Mouse (Mus musculus) MEL (cell line): ENCODE data around the gene Mast1. TPM values are rescaled to one million over a fixed set of nuclear protein-coding genes. Genes with fewer than 3 reads are reported as not detected.

ENCODE experiments used
- DNase-seq: peaks from one replicate; pipeline ENCODE4 v3.0.0; 2011; ENCODE audit warnings: low read depth, low spot score
- H3K27ac ChIP-seq: 2 replicates; pipeline ENCODE4 v1.5.1; 2012; ENCODE audit warnings: low read depth, mild to moderate bottlenecking, control low read depth, low read length, moderate library complexity; ENCODE audit not compliant: control insufficient read depth
- H3K27me3 ChIP-seq, 2 experiments: fragments of 150-350 bp in 1 of 2; sonication (generic) in 1 of 2; 2 replicates each; pipeline ENCODE4 v1.6.1; 2012; ENCODE audit warnings: low read length in 2 of 2, mild to moderate bottlenecking in 2 of 2, improper control_type of control experiment in 1 of 2, moderate library complexity in 1 of 2; ENCODE audit not compliant: insufficient read depth in 2 of 2, control insufficient read depth in 1 of 2
- H3K36me3 ChIP-seq, 2 experiments: 2 replicates each; pipeline ENCODE4 v1.6.1; 2012 to 2014; ENCODE audit warnings: low read length in 2 of 2, improper control_type of control experiment in 1 of 2, inconsistent platforms in 1 of 2, mild to moderate bottlenecking in 1 of 2; ENCODE audit not compliant: insufficient read depth in 2 of 2, control insufficient read depth in 1 of 2
- H3K4me1 ChIP-seq, 2 experiments: fragments of 150-350 bp in 1 of 2; sonication (generic) in 1 of 2; 2 replicates each; pipeline ENCODE4 v1.6.1; 2012; ENCODE audit warnings: low read length in 2 of 2, improper control_type of control experiment in 1 of 2, mild to moderate bottlenecking in 1 of 2; ENCODE audit not compliant: insufficient read depth in 2 of 2, control insufficient read depth in 1 of 2
- H3K4me3 ChIP-seq, 2 experiments: fragments of 150-350 bp in 1 of 2; sonication (generic) in 1 of 2; 2 replicates each; pipeline ENCODE4 v1.5.1; 2012; ENCODE audit warnings: low read depth in 2 of 2, low read length in 2 of 2, mild to moderate bottlenecking in 2 of 2, moderate library complexity in 2 of 2, control low read depth in 1 of 2, improper control_type of control experiment in 1 of 2; ENCODE audit not compliant: control insufficient read depth in 1 of 2, insufficient read depth in 1 of 2
- H3K79me2 ChIP-seq: 2 replicates; pipeline ENCODE4 v1.6.1; 2012; ENCODE audit warnings: mild to moderate bottlenecking, low read length, moderate library complexity; ENCODE audit not compliant: control insufficient read depth, poor library complexity, insufficient read depth
- H3K9ac ChIP-seq: 2 replicates; pipeline ENCODE4 v1.6.1; 2012; ENCODE audit warnings: low read depth, mild to moderate bottlenecking, control low read depth, low read length, moderate library complexity; ENCODE audit not compliant: control insufficient read depth, poor library complexity, severe bottlenecking
- H3K9me3 ChIP-seq: fragments of 150-350 bp; sonication (generic); replicated peaks from 2 replicates; pipeline ENCODE4 v1.6.1; 2012; ENCODE audit warnings: mild to moderate bottlenecking, low read length, improper control_type of control experiment, moderate library complexity; ENCODE audit not compliant: insufficient read depth
- BHLHE40 ChIP-seq: IDR thresholded peaks from 2 replicates; pipeline ENCODE4 v1.6.1; 2012; ENCODE audit warnings: low read depth, mild to moderate bottlenecking, inconsistent platforms, low read length, improper control_type of control experiment, borderline replicate concordance
- CHD1 ChIP-seq: IDR thresholded peaks from 2 replicates; pipeline ENCODE4 v1.6.1; 2012; ENCODE audit warnings: low read depth, mild to moderate bottlenecking, inconsistent platforms, low read length, improper control_type of control experiment
- CTCF ChIP-seq, 3 experiments: IDR thresholded peaks in 2 of 3; conservative IDR thresholded peaks in 1 of 3; 2 replicates each; pipeline ENCODE4 v1.5.1; 2011 to 2012; ENCODE audit warnings: low read length in 3 of 3, low read depth in 2 of 3, mild to moderate bottlenecking in 2 of 3, improper control_type of control experiment in 1 of 3, inconsistent platforms in 1 of 3, mixed read lengths in 1 of 3, moderate library complexity in 1 of 3; ENCODE audit not compliant: control insufficient read depth in 1 of 3, insufficient read depth in 1 of 3, poor library complexity in 1 of 3, severe bottlenecking in 1 of 3
- E2F4 ChIP-seq: IDR thresholded peaks from 2 replicates; pipeline ENCODE4 v1.6.1; 2011; ENCODE audit warnings: low read depth, low read length, improper control_type of control experiment, borderline replicate concordance
- ELF1 ChIP-seq: IDR thresholded peaks from 2 replicates; pipeline ENCODE4 v1.6.1; 2014; ENCODE audit warnings: low read depth, mild to moderate bottlenecking, inconsistent platforms, low read length, improper control_type of control experiment, moderate library complexity
- EP300 ChIP-seq, 2 experiments: IDR thresholded peaks; 2 replicates each; pipeline ENCODE4 v1.6.1; 2011; ENCODE audit warnings: improper control_type of control experiment in 2 of 2, low read length in 2 of 2, low read depth in 1 of 2, mild to moderate bottlenecking in 1 of 2
- ETS1 ChIP-seq: IDR thresholded peaks from 2 replicates; pipeline ENCODE4 v1.6.1; 2012; ENCODE audit warnings: low read depth, mild to moderate bottlenecking, inconsistent platforms, low read length, improper control_type of control experiment, moderate library complexity
- GABPA ChIP-seq: IDR thresholded peaks from 2 replicates; pipeline ENCODE4 v1.6.1; 2012; ENCODE audit warnings: low read depth, mild to moderate bottlenecking, inconsistent platforms, low read length, improper control_type of control experiment, moderate library complexity
- GATA1 ChIP-seq: IDR thresholded peaks from 2 replicates; pipeline ENCODE4 v1.6.1; 2011; ENCODE audit warnings: low read depth, low read length, improper control_type of control experiment
- HCFC1 ChIP-seq: IDR thresholded peaks from 2 replicates; pipeline ENCODE4 v1.6.1; 2012; ENCODE audit warnings: low read depth, mild to moderate bottlenecking, inconsistent platforms, low read length, improper control_type of control experiment, moderate library complexity
- JUND ChIP-seq: IDR thresholded peaks from 2 replicates; pipeline ENCODE4 v1.6.1; 2011; ENCODE audit warnings: low read depth, mild to moderate bottlenecking, improper control_type of control experiment, low read length
- KAT2A ChIP-seq: conservative IDR thresholded peaks from 2 replicates; pipeline ENCODE4 v1.6.1; 2012; ENCODE audit warnings: low read depth, low read length, improper control_type of control experiment, inconsistent platforms
- MAFK ChIP-seq: IDR thresholded peaks from 2 replicates; pipeline ENCODE4 v1.6.1; 2011; ENCODE audit warnings: low read depth, mild to moderate bottlenecking, low read length, improper control_type of control experiment, borderline replicate concordance
- MAX ChIP-seq: IDR thresholded peaks from 2 replicates; pipeline ENCODE4 v1.6.1; 2011; ENCODE audit warnings: low read length, improper control_type of control experiment
- MAZ ChIP-seq: IDR thresholded peaks from 2 replicates; pipeline ENCODE4 v1.6.1; 2012; ENCODE audit warnings: low read depth, mild to moderate bottlenecking, inconsistent platforms, low read length, improper control_type of control experiment
- MEF2A ChIP-seq: IDR thresholded peaks from 2 replicates; pipeline ENCODE4 v1.6.1; 2014; ENCODE audit warnings: low read depth, mild to moderate bottlenecking, inconsistent platforms, low read length, improper control_type of control experiment; ENCODE audit not compliant: poor library complexity, insufficient replicate concordance, severe bottlenecking; ENCODE audit errors: extremely low read depth
- MXI1 ChIP-seq: IDR thresholded peaks from 2 replicates; pipeline ENCODE4 v1.6.1; 2011; ENCODE audit warnings: mild to moderate bottlenecking, low read depth, low read length, improper control_type of control experiment
- MYB ChIP-seq: IDR thresholded peaks from 2 replicates; pipeline ENCODE4 v1.6.1; 2011; ENCODE audit warnings: mild to moderate bottlenecking, low read depth, low read length, improper control_type of control experiment
- MYC ChIP-seq: IDR thresholded peaks from 2 replicates; pipeline ENCODE4 v1.6.1; 2011; ENCODE audit warnings: low read depth, mild to moderate bottlenecking, low read length, improper control_type of control experiment, moderate library complexity
- NELFE ChIP-seq: IDR thresholded peaks from 2 replicates; pipeline ENCODE4 v1.6.1; 2011; ENCODE audit warnings: low read depth, low read length, improper control_type of control experiment
- NRF1 ChIP-seq: IDR thresholded peaks from 2 replicates; pipeline ENCODE4 v1.6.1; 2014; ENCODE audit warnings: low read depth, mild to moderate bottlenecking, inconsistent platforms, low read length, improper control_type of control experiment, moderate library complexity; ENCODE audit not compliant: poor library complexity, insufficient read depth, severe bottlenecking
- POLR2A ChIP-seq, 2 experiments: IDR thresholded peaks; 2 replicates each; pipeline ENCODE4 v1.6.1; 2011 to 2012; ENCODE audit warnings: low read length in 2 of 2, mild to moderate bottlenecking in 2 of 2, control low read depth in 1 of 2, improper control_type of control experiment in 1 of 2, low read depth in 1 of 2, moderate library complexity in 1 of 2; ENCODE audit not compliant: control insufficient read depth in 1 of 2, insufficient read depth in 1 of 2, poor library complexity in 1 of 2
- POLR2AphosphoS2 ChIP-seq: IDR thresholded peaks from 2 replicates; pipeline ENCODE4 v1.6.1; 2011; ENCODE audit warnings: low read length, improper control_type of control experiment
- RAD21 ChIP-seq: IDR thresholded peaks from 2 replicates; pipeline ENCODE4 v1.6.1; 2011; ENCODE audit warnings: mild to moderate bottlenecking, low read depth, low read length, improper control_type of control experiment
- RCOR1 ChIP-seq: IDR thresholded peaks from 2 replicates; pipeline ENCODE4 v1.6.1; 2012; ENCODE audit warnings: low read depth, mild to moderate bottlenecking, inconsistent platforms, low read length, improper control_type of control experiment
- SIN3A ChIP-seq: IDR thresholded peaks from 2 replicates; pipeline ENCODE4 v1.6.1; 2012; ENCODE audit warnings: low read length, improper control_type of control experiment, inconsistent platforms
- SMC3 ChIP-seq: IDR thresholded peaks from 2 replicates; pipeline ENCODE4 v1.6.1; 2011; ENCODE audit warnings: low read depth, low read length, improper control_type of control experiment
- TAL1 ChIP-seq: IDR thresholded peaks from 2 replicates; pipeline ENCODE4 v1.6.1; 2012; ENCODE audit warnings: mild to moderate bottlenecking, inconsistent platforms, low read length, moderate library complexity, mixed read lengths
- TBP ChIP-seq: IDR thresholded peaks from 2 replicates; pipeline ENCODE4 v1.8.0; 2011; ENCODE audit warnings: low read depth, low read length, improper control_type of control experiment
- TCF12 ChIP-seq: IDR thresholded peaks from 2 replicates; pipeline ENCODE4 v1.6.1; 2014; ENCODE audit warnings: low read depth, mild to moderate bottlenecking, inconsistent platforms, low read length, improper control_type of control experiment, moderate library complexity
- UBTF ChIP-seq: IDR thresholded peaks from 2 replicates; pipeline ENCODE4 v1.6.1; 2012; ENCODE audit warnings: low read depth, mild to moderate bottlenecking, inconsistent platforms, low read length, improper control_type of control experiment, moderate library complexity, borderline replicate concordance; ENCODE audit not compliant: insufficient read depth
- USF1 ChIP-seq: IDR thresholded peaks from 2 replicates; pipeline ENCODE4 v1.6.1; 2014; ENCODE audit warnings: low read depth, mild to moderate bottlenecking, inconsistent platforms, low read length, improper control_type of control experiment, moderate library complexity
- USF2 ChIP-seq, 2 experiments: IDR thresholded peaks; 2 replicates each; pipeline ENCODE4 v1.6.1; 2011 to 2012; ENCODE audit warnings: improper control_type of control experiment in 2 of 2, low read length in 2 of 2, borderline replicate concordance in 1 of 2, inconsistent platforms in 1 of 2, low read depth in 1 of 2, mild to moderate bottlenecking in 1 of 2; ENCODE audit not compliant: insufficient read depth in 1 of 2
- ZC3H11A ChIP-seq: IDR thresholded peaks from 2 replicates; pipeline ENCODE4 v1.6.1; 2012; ENCODE audit warnings: low read depth, mild to moderate bottlenecking, inconsistent platforms, low read length, improper control_type of control experiment
- ZKSCAN1 ChIP-seq: IDR thresholded peaks from 2 replicates; pipeline ENCODE4 v1.6.1; 2012; ENCODE audit warnings: low read depth, mild to moderate bottlenecking, inconsistent platforms, low read length, improper control_type of control experiment, moderate library complexity
- ZMIZ1 ChIP-seq: IDR thresholded peaks from 2 replicates; pipeline ENCODE4 v1.6.1; 2012; ENCODE audit warnings: low read depth, mild to moderate bottlenecking, inconsistent platforms, low read length, improper control_type of control experiment, moderate library complexity
- ZNF384 ChIP-seq: IDR thresholded peaks from 2 replicates; pipeline ENCODE4 v1.6.1; 2012; ENCODE audit warnings: low read depth, mild to moderate bottlenecking, inconsistent platforms, low read length, improper control_type of control experiment
- polyA plus RNA-seq, 2 experiments: library from polyadenylated mRNA; stranded (reverse) in 1 of 2; unstranded in 1 of 2; fragments of >175 nt in 1 of 2; fragments of >200 nt in 1 of 2; gene quantifications; 2 replicates each; pipeline versions ENCODE4 v1.2.1 to v1.2.4; 2012; ENCODE audit warnings: low replicate concordance in 2 of 2, low read depth in 1 of 2; ENCODE audit not compliant: insufficient read length in 2 of 2, insufficient read depth in 1 of 2, missing spikeins in 1 of 2
- total RNA-seq: library from RNA; depleted of rRNA; stranded (reverse); fragments of 300-350 nt; gene quantifications from 2 replicates; pipeline ENCODE4 v1.2.3, GENCODE M21; 2012

The Mast1 gene
- total and polyA plus RNA-seq, 3 experiments = 0.77 to 4.5 TPM; not detected in 1

DNA sequence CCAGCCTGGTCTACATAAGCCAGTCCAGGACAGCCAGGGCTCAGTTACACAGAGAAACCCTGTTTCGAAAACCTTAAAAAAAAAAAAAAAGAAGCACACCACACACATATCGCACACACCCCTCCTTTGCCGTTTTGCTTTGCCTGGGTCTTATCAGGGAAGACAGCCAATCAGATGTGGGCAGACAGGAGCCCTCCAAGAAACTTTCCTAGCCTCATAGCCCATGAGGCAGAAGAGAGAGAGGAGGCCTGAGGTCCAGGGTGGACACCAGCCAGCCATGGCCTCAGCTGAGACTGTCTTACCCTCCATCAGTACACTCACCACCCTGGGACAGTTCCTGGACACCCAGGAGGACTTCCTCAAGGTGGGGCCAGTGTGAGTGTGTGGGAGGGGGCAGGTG lies 35.4 kb downstream of the Mast1 start, which contains the start of gene Klf1:
Gene Klf1, plus strand, starts transcription at position 177 of the 400 bp plus-strand sequence.
- DNase-seq = peak; percentile 96
- Histone ChIP-seq H3K4me1 (peaks cover 11 to 30% of the 10 kb centered on the region in 2 experiments), H3K27ac (peak within 1 kb of the TSS; percentile 97)
- TF ChIP-seq ZKSCAN1 (peak; percentile 90; the same call in 1 of the 2 replicates), GATA1 (peak; percentile 93), BHLHE40 (peak; percentile 60), RAD21 (no peak), E2F4 (no peak), MAFK (peak; percentile 68; the same call in 1 of the 2 replicates), CHD1 (peak; percentile 94; the same call in 1 of the 2 replicates), JUND (0 out of 2 replicates have a peak, but pooled peaks have one; percentile 36), USF2 (IDR thresholded peaks at IDR 0.05; ENCODE audit: borderline replicate concordance in 1 of 2, insufficient read depth in 1 of 2, low read depth in 1 of 2, low read length in 2 of 2) (no peak), USF1 (peak; percentile 54; the same call in 1 of the 2 replicates), RCOR1 (peak; percentile 82), NELFE (peak; percentile 99), POLR2AphosphoS2 (peak; percentile 99), GABPA (no peak), KAT2A (peak; percentile 53), SMC3 (no peak), POLR2A (IDR thresholded peaks at IDR 0.05; ENCODE audit: control insufficient read depth in 1 of 2, insufficient read depth in 1 of 2, low read depth in 1 of 2, low read length in 2 of 2, poor library complexity in 1 of 2) (peak; percentile 99), MAZ (peak; percentile 97), ZNF384 (peak; percentile 99), EP300 (IDR thresholded peaks at IDR 0.05; ENCODE audit: low read depth in 1 of 2, low read length in 2 of 2) (peak; percentile 84 to 88), CTCF (IDR thresholded peaks at IDR 0.05 in 2 of 3, conservative IDR thresholded peaks at IDR 0.05 in 1 of 3; ENCODE audit: control insufficient read depth in 1 of 3, insufficient read depth in 1 of 3, low read depth in 2 of 3, low read length in 3 of 3, poor library complexity in 1 of 3, severe bottlenecking in 1 of 3) (no peak), ETS1 (peak; percentile 89), TAL1 (peak; percentile 67), MEF2A (no peak), ELF1 (peak; percentile 53), MAX (peak; percentile 84), SIN3A (peak; percentile 95), MYB (peak; percentile 73), MXI1 (peak; percentile 93), HCFC1 (peak; percentile 68), TBP (peak; percentile 95), ZC3H11A (no peak), NRF1 (no peak; the same call in 1 of the 2 replicates), MYC (peak; percentile 86; the same call in 1 of the 2 replicates), UBTF (no peak), TCF12 (peak; percentile 93), ZMIZ1 (peak; percentile 99)

More for the DNA sequence above, 35.4 kb downstream of the Mast1 start, which contains the start of gene Klf1:
- H3K27me3 ChIP-seq = no peaks in the 10 kb centered on the region
- H3K36me3 ChIP-seq = peaks cover 9 to 23% of the 10 kb centered on the region in 2 experiments; a peak in 3 of 4 replicates
- H3K79me2 ChIP-seq = peaks cover 27% of the 10 kb centered on the region
- no peaks in the 10 kb centered on the region for H3K9me3 ChIP-seq
- H3K9ac ChIP-seq = peak within 1 kb of the TSS; percentile 97
- peak within 1 kb of the TSS; percentile 86 to 91 for H3K4me3 ChIP-seq
